Mouse (Mus musculus): ENCODE measurements around the gene Nt5c3.

DNA sequence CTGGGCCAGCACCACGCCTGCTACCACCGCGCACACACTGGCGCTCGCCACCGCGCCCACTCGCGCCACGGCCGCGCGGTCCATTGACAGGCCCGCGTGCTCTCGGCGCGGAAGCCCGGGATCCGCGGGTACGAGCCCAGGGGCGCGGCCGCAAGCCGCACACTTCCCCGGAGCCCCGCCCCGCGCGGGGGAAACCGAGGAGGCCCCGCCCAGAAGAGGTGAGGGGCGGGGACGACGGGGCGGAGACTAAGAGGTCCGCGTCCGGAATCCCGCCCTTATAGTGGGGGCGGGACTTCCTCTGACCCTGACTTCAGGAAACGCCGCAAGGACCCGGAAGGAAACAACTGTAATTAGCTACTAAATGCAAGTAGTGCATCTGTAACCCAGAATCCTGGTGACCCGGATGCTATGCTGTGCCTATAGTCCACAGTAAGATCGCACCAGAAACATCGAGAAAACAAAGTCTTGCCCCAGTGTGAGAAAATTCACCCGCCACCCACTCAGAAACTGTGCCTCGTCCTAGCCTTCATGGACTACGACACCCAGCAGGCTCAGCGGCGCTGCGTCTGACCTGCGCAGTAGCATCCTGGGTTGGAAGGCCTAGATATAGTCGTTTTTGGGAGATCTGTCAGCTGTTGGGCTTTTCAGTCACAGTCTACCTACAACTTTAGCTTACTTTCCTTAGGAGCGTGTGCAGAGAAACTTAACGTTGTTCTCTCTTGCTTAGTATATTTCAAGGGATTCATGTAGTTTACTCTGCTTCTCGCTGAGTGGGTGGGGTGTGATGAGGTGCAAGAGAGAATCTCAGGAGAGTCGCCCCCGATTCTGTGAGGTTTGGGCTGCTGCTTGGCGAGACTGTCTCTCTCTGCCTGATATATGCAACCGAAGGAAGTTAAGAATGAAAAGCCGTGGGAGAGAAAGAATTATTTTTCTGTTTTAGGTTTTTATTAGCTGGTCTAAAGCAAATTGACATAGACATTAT is at the start of gene Nt5c3, which contains the start of gene Vmn1r4:
- peak; percentile 78 for TF ChIP-seq POLR2A (IDR thresholded peaks at IDR 0.05; ENCODE audit: control insufficient read depth, low read depth, low read length)
- no peak for TF ChIP-seq CTCF (IDR thresholded peaks at IDR 0.05; ENCODE audit: control insufficient read depth, insufficient read depth, insufficient replicate concordance, low read depth, low read length)
